Mouse (Mus musculus) 3T3-L1 (cell line): ENCODE measurements around the gene Pih1h3b.

Experiments used
- DNase-seq: peaks from one replicate; pipeline ENCODE4 v3.0.0-alpha.2; 2015; ENCODE audit warnings: low read depth, low spot score

The Pih1h3b gene

GRCm38 (mm10) chrX:140062135-140062975 is at the start of gene Pih1h3b, which contains the start of gene Nup62cl:
Gene Pih1h3b, plus strand, starts transcription at chrX:140062879.
Gene Nup62cl, minus strand, starts transcription at chrX:140062712.
- no peak for DNase-seq

DNA sequence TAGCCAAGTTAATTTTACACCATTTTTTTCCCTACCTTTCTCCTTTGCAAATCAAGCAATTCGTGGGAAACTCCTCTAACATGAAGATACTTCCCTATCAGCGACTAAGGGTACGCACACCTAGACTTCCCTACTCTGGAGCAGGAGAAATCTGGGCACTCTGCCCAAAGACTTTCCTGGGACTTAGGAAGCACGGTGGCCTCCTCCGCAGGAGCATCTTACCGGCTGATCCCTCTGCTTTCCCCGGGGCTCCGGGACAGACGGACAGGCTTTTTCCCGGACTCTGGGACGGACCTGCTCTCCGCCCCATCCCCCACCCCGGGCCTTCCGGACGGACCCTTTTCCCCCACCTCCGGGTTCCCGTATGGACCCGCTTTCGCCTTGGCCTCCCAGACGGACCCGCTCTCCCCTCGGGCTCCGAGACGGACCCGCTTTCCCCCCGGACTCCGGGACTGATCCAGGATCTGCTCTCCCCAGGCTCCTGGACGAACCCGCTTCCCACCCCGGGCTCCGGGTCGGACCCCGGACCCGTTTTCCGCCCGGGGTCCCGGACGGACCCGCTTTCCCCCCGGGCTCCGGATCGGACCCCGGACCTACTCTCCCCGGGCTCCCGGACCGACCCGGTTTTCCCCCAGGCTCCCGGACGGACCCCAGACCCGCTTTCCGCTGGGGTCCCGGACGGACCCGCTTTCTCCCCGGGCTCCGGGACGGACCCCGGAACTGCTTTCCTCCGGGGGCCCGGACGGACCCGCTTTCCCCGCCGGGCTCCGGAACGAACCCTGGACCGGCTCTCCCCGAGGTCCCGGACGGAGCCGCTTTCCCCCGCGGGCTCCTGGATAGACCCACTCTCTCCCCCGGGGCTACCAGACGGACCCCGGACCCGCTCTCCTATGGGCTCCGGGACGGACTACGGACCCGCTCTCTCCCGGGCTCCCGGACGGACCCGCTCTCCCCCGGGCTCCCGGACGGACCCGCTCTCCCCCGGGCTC is 1.5 kb upstream of the Pih1h3b start:
- no peak for DNase-seq

DNA sequence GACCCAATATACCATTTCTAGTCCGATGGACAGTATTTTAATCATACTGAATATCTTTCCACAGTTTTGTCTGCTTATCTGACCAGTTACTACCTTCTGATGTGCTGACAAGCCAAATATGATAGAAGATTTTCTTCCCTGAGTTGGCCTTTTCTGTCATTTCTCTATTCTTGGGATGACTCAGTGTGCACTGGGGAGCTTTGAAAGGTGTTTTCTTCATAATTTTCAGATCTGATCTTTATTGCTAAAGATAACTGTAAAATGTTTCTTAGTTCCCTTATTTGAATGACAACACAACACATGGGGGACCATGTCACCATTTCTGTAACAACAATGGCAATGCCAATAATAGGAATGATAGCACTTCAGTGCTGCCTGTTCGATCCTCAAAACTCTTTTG is 19.9 kb downstream of the Pih1h3b start:
- DNase-seq = no peak

DNA sequence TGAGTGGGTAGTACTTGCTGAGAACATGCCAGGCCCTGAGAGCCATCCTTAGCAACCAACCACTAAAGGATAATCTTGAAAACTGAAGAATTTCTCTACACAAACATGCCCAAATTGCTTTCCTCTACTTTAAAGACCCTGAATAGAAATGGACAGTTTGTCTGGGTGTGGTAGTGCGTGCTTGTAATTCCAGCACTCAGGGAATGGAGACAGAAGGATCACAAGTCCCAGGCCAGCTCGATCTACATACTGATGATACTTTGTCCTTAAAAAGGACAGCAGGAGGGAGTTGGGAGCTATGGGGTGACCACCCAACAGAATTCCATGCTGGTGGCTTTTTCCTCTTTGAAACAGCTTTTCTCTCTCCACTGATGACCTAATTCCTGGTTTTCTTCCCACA is 31.4 kb downstream of the Pih1h3b start:
- DNase-seq = no peak
